Mouse (Mus musculus) small intestine, adult 2 months (tissue): ENCODE results near the gene Nkd2.

Source experiments
- CTCF ChIP-seq: fragments of 200-500 bp; IDR thresholded peaks from 2 replicates; pipeline ENCODE4 v1.5.1; 2012; ENCODE audit warnings: low read depth, mild to moderate bottlenecking, control low read depth, inconsistent platforms, low read length, moderate library complexity, mixed read lengths; ENCODE audit not compliant: insufficient replicate concordance, insufficient read length; ENCODE audit errors: extremely low read depth
- POLR2A ChIP-seq: fragments of 200-500 bp; IDR thresholded peaks from 2 replicates; pipeline ENCODE4 v1.6.1; 2012; ENCODE audit warnings: low read depth, mild to moderate bottlenecking, control low read depth, inconsistent platforms, low read length, moderate library complexity

DNA sequence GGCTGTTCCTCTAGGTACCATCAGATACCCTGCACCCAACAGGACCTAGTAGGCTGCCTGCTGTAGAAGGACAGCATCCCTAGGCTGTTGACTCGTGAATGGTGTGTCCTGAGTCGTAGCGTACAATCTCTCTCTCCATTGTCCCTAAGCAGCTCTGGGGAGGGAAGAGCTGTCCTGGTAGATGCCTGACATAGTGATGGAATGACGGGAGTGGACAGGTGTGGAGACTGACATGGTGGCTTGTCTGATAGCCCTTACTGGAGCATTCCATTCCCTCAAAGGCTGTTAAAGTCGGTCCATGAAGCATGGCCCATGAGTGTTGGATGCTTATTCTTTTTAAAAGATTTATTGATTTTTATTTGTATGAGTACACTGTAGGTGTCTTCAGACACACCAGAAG lies 42.5 kb downstream of the Nkd2 start:
- TF ChIP-seq POLR2A (no peak), CTCF (no peak)
